Mouse (Mus musculus) B cell, adult (primary cell): ENCODE measurements around the gene Srpr. TPM values are rescaled to one million over a fixed set of nuclear protein-coding genes. Genes with fewer than 3 reads are reported as not detected.

ENCODE experiments used
- total RNA-seq: library from RNA; stranded (reverse); gene quantifications from 4 replicates; pipeline ENCODE4 v1.2.4, GENCODE M21; 2023; ENCODE audit not compliant: inconsistent age

The Srpr gene
- 123 to 133 TPM (median 128 TPM) in 4 replicates for total RNA-seq

GRCm38 (mm10) chr9:35199772-35200471 lies at the start of gene Srpr, which contains the start of gene Tirap:
Gene Srpr (plus strand): TSS chr9:35200175.
Gene Tirap (minus strand): TSS chr9:35200291.

GRCm38 (mm10) chr9:35175251-35176123 lies 24.5 kb upstream of the Srpr start, which contains the start of gene Dcps:
Gene Dcps (minus strand): TSS chr9:35176061.

GRCm38 (mm10) chr9:35210542-35211474 lies 10.8 kb downstream of the Srpr start, which contains the start of gene Foxred1:
Gene Foxred1 (minus strand): TSS chr9:35211055.

GRCm38 (mm10) chr9:35267146-35267975 lies 67.4 kb downstream of the Srpr start, which contains the start of the genes Fam118b and Rpusd4:
Gene Fam118b (minus strand): TSS chr9:35267805.
Gene Rpusd4 (plus strand): TSS chr9:35267865.

Other genes starting within 250 kb of the Srpr start
- gene St3gal4, start 80.9 kb upstream of the Srpr start, total RNA-seq, result 11.0 to 16.1 TPM (median 12.6 TPM) in 4 replicates
- 35.0 to 41.1 TPM (median 37.4 TPM) in 4 replicates for gene Dcps, start 24.1 kb upstream of the Srpr start, total RNA-seq
- 14.0 to 17.1 TPM (median 15.8 TPM) in 4 replicates for gene Tirap, start 116 bp downstream of the Srpr start, total RNA-seq
- gene Foxred1, start 10.9 kb downstream of the Srpr start, total RNA-seq, result 32.4 to 40.0 TPM (median 35.1 TPM) in 4 replicates
- 20.6 to 23.4 TPM (median 22.2 TPM) in 4 replicates for gene Fam118b, start 67.6 kb downstream of the Srpr start, total RNA-seq
- 23.8 to 29.7 TPM (median 24.8 TPM) in 4 replicates for gene Rpusd4, start 67.7 kb downstream of the Srpr start, total RNA-seq
- gene Cdon, start 221.0 kb downstream of the Srpr start, total RNA-seq, result 6.0 to 9.6 TPM (median 7.2 TPM) in 4 replicates